Mouse (Mus musculus) ES-Bruce4 (cell line): ENCODE results near the gene Harbi1.

ENCODE experiments used
- CTCF ChIP-seq: IDR thresholded peaks from one replicate; pipeline ENCODE4 v1.8.1; 2011; ENCODE audit warnings: low read depth, low read length
- EP300 ChIP-seq: IDR thresholded peaks from 2 replicates; pipeline ENCODE4 v1.6.1; 2011; ENCODE audit warnings: low read depth, low read length; ENCODE audit not compliant: insufficient read depth

GRCm38 (mm10) chr2:91660981-91661380 is 49.7 kb upstream of the Harbi1 start:
- TF ChIP-seq EP300 (no peak), CTCF (no peak)
